Mouse (Mus musculus) neural tube, embryonic 10.5 days (tissue): ENCODE measurements at regions not wholly inside any gene's neighbourhood (a gene's known extent, or its start where the extent isn't known, plus 50 kb on each side); places are given as distances from the start of the nearest gene placed in this dataset.
"Not testable (repeated sequence)": the region's sequence is repeated elsewhere in the genome, so short reads cannot be mapped to it uniquely, and the experiment has no call there.

Experiments
- DNase-seq: peaks from one replicate; pipeline ENCODE4 v3.0.0-alpha.2; 2017; ENCODE audit warnings: low spot score; ENCODE audit errors: extremely low spot score

DNA sequence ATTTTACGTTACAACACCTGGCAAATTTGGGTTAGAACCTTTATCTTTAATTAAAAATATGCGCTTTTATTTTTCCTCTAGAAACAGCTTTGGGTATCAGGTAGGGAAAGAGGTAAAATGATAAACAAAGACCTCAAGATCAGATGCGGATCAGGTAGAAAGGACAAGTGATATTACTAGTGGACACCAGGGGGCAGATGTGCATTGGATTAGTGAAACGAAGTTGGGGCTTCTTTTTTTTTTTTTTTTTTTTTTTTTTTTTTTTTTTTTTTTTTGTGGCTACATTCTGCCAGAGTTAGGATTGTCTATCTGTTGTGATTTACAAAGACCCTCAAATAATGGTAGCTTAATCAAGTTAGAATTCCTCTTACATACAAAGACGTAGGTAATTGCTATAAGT lies 153.8 kb downstream of the Cd109 start:
- no peak for DNase-seq

DNA sequence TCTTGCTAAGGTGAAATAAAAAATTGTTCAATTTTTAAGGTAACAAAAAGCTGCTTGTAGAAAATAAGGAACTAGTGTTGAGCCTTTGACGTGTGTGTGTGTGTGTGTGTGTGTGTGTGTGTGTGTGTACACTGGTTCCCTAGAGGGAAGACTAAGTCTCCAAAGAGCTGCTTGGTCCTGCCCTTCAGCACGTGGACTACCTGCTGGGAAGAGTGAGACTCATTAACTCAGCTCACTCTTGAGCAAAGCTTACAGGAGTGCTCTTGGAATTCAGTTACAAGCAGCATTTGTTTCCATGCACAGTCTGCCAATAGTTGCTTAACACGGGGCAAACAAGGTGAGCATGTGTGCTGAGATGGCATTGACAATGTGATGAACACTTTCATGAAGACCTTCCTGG lies 158.6 kb downstream of the Cd109 start:
- DNase-seq: no peak

DNA sequence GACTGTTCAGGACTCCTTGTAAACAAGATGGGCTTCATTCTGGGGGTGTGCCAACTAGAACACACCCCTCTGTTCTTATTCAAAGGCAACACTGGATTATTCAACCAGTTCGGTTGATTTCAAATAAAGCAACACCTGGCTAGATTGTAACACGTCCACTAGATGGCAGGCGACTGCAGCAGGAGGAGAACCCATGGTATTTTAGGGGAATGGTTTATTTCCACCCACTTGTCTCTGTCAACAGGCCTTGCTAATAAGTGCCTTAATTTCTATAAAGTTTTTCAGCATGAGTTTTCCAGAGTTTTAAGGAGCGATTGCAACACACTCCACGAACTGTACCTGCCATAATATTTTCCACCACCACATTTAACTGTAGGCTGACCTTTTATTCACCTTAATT lies 160.1 kb downstream of the Cd109 start:
- no peak for DNase-seq

DNA sequence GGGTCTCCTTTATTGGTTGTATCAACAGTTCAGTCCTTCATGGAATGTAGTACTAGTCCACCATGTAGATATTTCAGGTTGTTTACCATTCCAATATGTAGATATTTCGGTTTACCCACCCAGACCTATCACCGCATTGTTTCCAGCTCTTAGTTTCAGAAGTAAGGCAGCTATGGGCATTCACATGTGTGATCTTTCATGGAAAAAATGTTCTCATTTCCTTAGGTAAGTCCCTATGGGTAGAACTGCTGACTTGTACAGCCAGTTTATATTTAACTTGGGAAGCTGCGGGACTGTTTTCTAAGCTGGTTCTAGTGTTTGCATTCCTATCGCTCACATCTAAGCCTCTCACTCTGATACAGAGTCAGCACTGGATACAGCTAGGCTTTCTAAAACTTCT lies 165.2 kb downstream of the Cd109 start:
- DNase-seq: no peak

DNA sequence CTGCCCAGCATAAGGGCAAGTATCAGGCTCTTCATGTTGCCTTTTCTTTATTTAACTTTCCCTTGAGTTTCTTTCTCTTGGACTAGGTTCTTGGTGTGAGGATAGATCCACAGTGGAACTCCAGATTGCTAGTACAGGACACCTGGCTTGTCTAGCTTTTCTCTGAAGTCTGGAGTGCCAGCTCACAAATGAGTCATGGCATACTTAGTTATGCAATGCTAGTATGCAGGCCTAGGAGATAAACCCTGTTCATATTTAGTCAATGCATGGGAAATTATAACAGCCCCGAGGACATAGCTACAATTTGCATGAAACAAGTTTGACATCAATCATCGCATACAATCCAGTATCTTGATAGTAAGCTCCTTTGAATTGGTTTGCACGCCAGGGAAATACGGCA lies 167.0 kb downstream of the Cd109 start:
- DNase-seq: no peak

DNA sequence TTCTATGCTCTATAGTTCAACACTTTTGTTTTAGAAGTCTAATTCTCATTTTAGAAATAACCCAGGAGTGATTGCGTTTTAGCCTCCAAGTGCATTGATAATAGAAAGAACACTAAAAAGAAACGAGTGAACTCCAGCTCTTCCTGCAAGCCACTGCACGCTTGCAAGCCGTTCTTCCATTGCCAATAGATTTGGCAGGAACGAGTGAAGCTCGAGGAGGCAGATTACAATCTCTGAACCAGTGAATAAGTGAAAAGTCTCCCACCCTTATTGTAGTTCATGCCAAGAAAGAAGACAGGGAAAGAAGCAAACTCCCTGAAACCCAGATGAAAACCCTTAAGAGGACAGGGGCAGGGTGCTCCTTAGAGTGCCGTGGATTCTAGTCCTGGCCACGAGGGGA lies 167.5 kb downstream of the Cd109 start:
- DNase-seq: no peak

DNA sequence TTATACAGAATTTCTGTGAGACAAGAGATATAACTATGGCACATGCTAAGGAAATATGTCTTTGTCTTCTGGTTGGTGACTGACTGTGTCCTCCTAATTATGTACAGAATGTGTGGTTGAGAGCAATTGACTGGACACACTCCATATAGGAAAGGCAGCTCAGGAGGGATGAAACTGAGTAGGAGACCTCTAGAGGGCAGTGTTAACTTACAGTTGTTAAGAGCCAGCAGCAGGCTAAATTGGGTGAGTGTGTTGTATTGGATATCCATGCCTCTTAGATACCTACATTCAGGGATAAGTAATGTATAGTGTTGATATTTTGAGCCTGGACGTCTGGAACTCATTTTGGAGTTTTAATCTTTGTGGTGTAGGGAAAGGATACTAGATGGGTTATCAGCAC lies 172.5 kb downstream of the Cd109 start:
- DNase-seq: no peak

DNA sequence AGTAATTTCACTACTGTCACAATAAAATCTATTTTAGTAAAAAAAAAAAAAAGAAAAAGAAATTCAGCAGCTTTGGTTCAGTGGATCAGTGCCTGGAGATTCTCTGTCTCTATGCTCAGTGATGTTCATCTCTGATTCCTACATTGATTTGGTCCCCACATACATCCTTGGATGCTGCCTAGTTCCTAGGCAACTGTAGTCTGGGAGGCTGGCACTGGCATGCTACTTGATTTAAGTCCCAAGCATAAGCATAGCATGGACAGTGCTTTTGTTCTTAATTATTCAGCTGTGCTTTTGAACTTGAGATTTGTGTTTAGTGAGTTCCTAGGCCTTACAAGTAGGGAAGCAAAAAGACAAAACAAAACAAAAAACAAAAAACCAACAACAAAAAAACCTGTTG lies 174.4 kb downstream of the Cd109 start:
- no peak for DNase-seq

DNA sequence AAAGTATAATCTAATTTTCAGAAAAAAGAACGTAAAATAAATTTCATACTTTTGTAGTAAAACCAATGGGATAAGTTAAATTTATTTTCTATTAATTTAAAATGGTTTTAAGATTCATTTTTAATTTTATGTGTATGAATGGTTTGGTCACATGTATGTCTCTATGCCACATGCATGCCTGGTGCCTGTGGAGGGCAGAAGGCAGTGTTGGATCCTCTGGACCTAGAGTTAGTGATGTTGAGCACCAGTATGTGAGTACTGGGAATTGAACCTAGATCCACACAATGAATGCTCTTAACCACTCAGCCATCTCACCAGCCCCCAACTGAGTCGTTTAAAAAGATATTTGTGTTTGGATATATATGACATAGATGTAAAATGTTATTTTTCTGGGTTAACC lies 174.8 kb downstream of the Cd109 start:
- no peak for DNase-seq

DNA sequence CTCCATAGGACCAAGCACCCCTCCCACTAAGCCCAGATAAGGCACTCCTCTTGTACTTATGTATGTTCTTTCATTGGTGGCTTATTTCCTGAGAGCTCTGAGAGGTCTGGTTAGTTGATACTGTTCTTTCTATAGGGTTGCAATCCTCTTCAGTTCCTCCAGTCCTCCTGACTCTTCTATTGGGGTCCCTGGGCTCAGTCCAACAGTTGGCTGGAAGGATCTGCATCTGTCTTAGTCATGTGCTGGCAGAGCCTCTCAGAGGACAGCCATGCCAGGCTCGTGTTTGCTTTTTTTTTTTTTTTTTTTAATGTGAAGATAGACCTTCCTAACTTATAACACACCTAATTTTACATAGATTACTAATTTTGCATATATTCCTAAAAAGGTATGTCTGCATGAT lies 180.5 kb downstream of the Cd109 start:
- DNase-seq: no peak

DNA sequence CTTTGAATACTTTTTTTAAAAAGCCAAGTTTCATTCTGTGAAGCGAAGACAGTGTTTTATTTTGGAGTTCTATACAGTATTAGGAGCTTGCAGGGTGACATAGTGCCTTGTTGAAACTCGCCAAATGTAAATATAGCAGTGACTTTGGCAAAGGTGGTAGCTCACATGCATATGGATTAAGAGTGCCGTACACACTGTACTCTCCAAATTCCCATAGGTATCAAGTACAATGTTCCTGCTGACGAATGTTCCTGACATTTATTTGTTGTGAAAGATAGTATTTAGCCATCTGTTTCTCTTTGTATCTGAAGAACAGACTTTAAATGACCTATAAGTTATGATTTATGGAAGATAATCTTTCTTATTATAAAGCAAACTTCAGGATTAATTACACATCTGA lies 201.9 kb downstream of the Cd109 start:
- DNase-seq: no peak

DNA sequence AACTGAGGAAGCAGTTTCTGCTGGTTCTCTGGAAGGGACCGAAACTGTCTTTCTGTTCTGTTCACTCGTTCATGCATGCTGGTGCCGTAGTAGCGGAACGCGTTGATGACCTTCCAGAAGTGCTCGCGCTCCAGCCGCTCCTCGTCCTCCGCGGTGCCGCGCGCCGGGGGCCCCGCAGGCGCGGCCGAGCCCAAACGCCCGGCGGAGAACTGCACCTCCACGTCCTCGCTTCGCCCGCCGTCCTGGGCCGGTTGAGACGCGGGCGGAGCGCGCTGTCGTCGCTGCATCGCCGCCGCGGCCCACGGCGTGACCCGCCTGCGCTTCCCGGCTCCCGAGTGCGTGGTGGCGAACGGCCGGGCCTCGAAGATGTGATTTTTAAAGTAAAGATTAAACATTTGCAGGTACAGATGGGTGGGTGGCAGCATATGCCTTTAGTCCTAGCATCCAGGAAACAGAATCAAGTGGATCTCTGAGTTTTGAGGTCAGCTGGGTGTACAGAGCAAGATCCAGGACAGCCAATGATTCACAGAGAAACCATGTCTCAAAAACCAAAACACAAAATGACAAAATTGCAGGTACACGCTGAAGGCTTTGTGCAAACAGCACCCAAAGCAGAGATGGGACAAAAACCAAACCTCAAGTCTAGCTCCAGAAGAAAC lies 206.3 kb downstream of the Cd109 start:
- peak; percentile 31 for DNase-seq

DNA sequence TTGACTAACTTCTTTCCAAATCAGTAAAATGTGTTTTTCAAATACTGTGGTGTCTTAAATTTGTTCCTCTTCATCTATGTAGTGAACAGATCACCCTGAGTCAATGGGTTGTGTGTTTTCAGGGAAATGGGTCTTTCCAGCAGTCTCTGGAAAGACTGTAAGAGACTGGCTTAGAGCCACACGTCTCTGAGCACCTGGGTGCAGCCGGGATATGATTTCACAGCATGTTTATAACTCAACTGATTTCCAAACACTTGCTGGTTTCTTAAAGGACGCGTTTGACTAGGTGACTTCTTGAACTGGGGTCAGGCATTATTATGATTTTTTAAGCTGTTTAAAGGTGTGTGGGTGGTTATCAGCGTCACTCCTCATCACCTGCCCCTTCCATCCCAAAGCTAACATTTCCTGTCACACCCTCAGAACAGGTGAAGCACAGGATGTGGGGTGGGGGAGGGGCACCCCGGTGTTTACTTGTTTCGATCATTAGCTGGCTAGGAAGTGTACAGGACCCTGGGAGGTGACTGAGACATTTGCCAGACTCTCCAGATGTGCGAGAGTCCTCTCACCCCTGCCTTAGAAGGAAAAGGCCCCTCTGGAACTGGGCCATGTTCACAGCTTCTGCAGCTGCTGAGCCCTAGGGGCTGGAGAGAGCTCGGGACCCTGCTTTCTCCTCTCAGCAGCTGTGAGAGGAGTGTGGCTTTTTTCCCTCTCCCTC lies 229.8 kb downstream of the Cd109 start:
- DNase-seq: peak; percentile 15

DNA sequence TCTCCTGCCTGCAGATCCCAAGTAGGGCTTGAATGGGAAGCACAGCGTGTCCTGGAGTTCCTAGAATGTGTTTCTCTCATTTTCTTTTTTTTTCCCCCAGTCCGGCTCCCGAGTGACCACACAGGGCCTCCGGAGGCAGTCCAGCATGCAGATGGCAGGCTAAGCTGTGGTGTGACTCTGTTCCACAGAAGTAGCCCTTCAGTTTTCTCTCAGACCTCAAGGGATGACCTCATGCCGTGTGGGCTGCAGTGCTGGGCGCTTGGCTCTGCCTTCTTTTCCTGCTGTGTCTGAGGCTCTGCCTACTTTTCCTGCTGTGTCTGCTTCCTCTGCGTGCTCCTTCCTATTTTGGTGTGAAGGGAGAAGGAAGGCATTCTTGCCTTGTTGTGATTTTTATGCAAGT lies 230.8 kb downstream of the Cd109 start:
- peak; percentile 15 for DNase-seq

DNA sequence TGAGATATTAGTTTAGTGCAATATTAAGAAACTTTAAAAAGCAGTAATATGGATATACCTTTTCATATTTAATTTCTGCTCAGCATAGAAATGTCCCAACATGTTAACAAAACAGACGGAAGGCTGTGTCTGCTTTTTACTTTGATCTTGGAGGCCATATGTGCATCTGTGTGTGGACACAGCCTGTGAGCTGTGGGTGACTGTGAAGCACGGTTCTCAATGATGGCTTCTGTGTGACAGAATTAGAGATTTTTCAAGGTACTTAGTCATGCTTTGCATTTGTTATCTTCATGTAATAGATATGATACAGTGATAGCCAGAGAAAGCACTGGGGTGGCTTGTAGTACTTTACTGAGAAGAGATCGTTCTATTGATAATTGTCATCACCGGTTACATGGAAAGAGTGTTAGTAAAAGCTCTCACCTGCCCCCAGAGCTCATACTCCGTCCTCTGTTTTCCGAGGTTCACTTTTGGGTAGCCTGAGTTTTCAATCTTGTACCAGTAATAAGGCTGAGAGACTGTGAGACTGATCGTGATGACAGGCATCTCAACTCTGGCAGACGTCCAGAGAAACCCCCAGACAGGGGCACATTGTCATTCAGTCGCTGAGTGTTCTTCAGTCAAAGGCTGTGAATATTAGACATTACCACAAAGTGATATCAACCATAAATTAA lies 232.7 kb downstream of the Cd109 start:
- no peak for DNase-seq

DNA sequence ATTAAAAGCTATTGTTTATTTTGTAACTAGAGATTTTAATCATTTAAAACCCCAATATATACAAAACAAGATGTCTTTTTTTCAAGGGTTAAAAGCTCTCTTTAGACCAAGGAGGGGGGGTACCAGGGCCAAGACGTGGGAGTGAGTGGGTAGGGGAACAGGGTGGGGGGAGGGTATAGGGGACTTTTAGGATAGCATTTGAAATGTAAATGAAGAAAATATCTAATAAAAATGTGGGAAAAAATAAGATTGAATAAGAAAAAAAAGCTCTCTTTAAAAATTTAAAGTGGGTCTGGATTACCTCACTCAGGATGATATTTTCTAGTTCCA lies 233.2 kb downstream of the Cd109 start:
- DNase-seq: not testable (repeated sequence)

DNA sequence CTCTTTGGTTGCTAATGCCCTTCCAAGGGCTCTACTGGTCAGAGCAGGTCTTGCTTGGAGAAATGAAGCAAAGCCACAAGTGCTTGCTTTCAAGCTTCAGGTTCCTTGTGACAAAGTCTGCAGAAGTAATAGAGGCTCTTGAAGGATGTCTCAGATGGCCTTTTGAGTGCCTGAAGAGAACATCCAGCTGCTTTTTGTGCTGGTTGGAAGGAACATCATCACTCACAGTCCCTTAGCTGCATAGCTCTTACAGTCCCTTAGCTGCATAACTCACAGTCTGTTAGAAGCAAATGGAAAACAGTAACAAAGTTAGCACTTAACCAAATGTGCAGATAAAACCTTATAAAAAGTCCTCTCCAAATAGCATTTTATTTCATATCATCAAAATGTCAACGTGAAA lies 241.6 kb downstream of the Cd109 start:
- DNase-seq: no peak

DNA sequence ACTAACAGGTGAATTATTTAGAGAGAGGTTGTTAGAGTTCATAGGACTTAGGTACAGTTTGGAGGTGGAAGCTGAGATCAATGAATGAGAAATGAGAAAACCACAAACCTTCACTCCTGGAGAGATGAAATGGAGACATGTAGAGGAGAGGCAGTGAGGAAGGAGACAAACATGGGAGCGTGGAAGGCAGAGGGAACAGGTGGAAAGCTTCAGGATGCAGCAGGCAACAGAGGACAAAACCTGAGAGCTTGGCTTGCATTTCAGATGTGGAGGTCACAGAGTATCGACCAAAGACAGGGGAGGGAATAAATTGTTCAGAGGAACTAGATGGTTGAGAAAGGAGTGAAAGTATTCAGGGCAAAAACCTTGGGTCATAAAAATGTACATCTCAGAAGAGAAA lies 244.6 kb downstream of the Cd109 start:
- DNase-seq: no peak

DNA sequence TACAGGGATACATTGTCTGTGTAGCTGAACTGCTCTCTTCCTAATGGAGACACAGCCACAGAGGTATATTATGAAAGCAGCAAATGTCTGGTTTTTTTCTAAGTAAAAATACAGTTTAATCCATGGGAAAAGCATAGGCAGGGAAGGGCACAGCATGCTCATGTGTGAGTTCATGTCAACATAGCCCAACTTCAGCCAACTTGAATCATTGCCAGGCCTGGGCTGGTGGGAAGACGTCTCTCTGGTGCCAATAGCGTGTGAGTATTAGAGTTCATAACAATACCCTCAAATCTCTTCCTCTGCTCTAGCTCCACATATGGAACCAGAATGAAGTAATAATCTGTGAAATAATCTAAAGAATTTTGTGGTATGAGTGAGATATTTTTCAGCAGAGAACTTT lies 257.2 kb downstream of the Cd109 start:
- DNase-seq: no peak

DNA sequence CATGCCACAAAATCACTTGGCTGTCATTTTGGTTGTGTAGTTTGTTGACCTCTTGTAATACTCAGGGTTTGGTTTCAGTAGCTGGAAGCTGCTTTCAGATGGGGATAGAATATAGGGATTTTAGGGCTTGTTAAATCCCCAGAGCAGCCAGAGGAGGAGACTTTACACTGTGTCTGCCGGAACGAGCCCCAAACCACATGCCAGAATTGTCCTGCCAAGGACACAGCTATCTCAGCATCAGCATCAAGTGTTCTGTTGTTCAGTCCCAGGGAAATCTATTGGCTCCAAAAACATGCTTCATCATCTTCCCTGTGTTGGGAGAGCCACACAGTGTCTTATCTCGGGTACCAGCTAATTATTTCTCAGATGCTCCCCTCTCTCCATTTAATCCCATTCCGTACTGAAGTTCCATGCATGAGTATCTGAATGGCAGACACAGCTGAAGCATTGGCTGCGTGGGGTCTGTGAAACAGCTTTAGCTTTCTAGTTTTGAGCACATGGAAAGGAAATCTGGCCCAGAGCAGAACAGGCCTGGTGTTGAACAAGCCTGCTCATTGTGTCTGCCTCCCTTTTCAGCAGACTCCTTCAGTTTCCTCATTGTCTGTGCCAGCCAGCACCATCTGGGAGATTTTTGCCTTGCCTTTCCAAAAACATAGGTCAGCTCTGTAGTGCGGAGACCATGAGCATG lies 264.8 kb downstream of the Cd109 start:
- peak; percentile 45 for DNase-seq

DNA sequence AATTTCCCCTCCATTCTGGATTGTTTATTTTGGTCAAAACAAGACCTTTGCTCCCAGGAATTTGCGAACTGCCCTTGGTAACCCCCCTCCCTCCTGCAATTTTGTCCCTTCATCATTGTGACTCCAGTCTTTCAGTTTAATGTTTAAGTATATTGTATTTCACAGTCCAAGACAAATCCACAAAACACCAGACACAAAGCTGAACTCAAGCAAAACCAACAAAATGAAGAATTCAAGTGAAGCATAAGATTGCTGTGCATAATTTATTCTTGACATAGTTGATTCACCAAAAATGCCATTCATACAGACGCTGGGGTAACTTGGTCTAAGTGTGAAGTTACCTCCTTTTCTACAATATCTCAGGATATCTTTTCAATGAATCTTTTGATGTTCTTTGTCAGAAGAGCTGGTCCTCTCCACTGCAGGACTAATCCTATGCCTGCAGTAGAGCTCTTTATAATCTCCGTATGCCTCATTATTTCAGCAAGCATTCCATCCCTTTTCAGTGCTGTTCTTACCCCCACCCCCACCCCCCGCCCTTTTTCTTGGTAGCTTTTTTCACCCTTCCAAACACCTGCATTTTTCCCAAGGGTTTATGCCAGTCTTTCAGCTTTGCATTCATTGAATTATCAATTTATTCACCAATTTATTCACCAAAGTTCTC lies 265.4 kb downstream of the Cd109 start:
- no peak for DNase-seq

DNA sequence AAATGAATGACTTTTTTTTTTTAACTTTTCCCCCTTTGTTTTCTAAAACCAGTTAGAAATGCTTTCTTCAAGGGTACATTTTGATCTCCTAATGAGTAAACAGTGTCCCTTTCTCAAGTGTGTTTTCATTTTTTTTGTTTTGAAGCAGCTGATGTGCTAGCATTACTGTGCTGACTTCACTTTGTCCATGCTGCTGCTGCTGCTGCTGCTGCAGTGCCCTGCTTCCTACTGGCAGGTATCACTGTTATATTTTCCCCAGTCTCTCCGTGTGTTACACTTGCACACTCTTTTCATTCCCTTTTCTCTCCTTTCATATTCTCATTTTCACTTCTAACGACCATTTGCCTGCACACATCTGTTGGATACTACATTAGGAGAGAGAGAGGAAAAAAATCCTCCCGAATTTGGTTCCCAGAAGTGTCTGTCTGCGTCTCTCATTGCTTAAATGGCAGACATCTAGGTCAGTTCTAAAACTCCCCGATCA lies 266.0 kb downstream of the Cd109 start:
- DNase-seq: no peak
